Mouse (Mus musculus) spleen, adult 2 months (tissue): ENCODE data around the gene Gatb.

Experiments
- CTCF ChIP-seq: fragments of 200-500 bp; IDR thresholded peaks from 2 replicates; pipeline ENCODE4 v1.5.1; 2011; ENCODE audit warnings: mild to moderate bottlenecking, inconsistent platforms; ENCODE audit not compliant: insufficient read depth, insufficient read length, insufficient replicate concordance; ENCODE audit errors: extremely low read depth
- POLR2A ChIP-seq: fragments of 200-500 bp; IDR thresholded peaks from 2 replicates; pipeline ENCODE4 v1.6.1; 2011; ENCODE audit warnings: low read depth, low read length, inconsistent platforms

DNA sequence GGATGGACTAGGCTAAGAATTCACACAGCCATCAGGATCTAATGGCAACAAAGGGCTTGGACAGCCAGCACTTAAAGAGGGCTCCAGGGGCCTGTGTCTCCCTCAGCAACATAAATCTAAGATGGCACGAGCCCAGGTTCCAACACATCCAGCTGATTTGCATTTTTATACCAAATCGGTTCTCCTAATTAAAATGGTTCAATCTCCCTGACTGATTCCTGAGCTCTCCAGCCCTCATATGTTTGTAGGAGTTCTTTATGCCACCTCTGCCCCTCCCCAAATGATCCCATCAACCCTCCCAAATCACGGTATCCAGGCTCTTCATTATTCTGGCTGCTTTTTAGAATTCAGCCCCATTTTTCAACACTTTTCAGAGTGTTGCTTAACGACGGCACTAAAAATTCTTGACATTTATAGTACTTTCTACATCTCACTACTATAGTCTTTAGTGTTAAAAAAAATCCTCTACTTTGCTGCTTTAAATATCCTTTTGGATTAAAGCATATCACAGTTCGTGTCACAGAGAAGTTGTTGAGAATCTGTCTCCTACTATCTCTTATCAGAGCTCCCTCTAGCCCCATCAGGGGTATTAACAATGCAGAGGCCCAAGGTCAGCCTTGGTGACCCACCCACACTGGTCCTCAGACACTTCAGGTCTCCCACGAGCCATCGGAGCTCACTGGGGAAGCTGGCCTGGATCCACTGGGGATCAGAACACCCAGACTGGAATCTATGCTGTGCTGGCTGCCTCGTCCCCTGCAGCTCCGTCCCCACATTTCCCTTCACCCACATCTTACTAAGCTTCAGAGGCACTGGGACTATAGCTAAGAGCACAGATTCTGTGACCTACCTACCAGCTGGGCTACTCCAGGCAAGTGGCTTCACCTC lies 88.3 kb downstream of the Gatb start:
- TF ChIP-seq POLR2A = no peak
- no peak for TF ChIP-seq CTCF
